Mouse (Mus musculus) heart, postnatal 14 days (tissue): Measurements from ENCODE around the gene Flrt1. TPM values are rescaled to one million over a fixed set of nuclear protein-coding genes. Genes with fewer than 3 reads are reported as not detected.

Source experiments
- DNase-seq, 2 experiments: peaks; one replicate each; pipeline ENCODE4 v3.0.0; 2021 to 2022
- intact Hi-C: fragments of 180-260 bp; cut with DNase I; formaldehyde crosslinking; loops from one replicate; pipeline ENCODE4 v1.15.1; 2025
- total RNA-seq, 2 experiments: library from RNA; stranded (reverse); gene quantifications; 2 replicates each; pipeline ENCODE4 v1.2.3; 2021

The Flrt1 gene
- total RNA-seq, 2 experiments from 2014 or later = 0.98 to 1.0 TPM

DNA sequence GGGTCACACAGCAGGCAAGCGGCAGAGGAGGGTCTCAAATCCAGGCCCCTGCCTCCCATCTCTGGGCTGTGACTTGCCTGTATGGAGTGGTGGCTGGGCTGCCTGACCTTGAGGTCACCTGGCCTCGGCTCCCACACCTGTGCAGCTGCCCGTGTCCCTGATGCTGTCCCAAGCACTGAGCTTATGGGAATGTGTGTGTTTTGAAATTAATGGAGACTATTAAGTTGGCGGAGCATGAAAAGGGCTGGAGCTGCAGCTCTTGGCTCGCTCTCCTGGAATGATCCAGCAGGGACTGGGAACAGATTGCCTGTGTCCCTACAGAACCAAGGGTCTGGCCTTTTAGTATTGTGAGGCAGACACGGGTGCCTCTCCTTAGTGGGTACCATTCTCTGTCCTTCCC, 33.3 kb downstream of the Flrt1 start:
- intact Hi-C loops = no loop called here

DNA sequence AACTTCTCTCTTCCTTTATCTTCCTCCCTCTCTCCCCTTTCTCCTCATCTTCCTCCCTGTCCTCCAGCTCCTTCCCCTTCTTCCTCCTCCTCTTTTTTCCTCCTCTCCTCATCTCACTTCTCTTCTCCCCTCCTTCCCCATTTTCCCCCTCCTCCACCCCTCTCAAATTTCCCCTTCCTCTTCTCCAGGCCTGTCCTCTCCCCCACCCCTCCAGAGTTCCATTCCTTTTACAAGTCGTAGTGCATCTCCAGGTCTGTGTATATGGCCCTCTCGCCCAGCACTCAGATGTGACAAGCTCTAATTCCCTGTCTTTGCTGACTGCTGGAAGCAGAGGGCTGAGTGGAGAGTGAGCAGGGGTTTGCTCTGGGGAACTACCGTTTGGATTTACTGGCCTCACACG, 34.8 kb downstream of the Flrt1 start:
- DNase-seq = no peak
- intact Hi-C loops = no loop called here

More for the DNA sequence above, 33.3 kb downstream of the Flrt1 start:
- no peak for DNase-seq

DNA sequence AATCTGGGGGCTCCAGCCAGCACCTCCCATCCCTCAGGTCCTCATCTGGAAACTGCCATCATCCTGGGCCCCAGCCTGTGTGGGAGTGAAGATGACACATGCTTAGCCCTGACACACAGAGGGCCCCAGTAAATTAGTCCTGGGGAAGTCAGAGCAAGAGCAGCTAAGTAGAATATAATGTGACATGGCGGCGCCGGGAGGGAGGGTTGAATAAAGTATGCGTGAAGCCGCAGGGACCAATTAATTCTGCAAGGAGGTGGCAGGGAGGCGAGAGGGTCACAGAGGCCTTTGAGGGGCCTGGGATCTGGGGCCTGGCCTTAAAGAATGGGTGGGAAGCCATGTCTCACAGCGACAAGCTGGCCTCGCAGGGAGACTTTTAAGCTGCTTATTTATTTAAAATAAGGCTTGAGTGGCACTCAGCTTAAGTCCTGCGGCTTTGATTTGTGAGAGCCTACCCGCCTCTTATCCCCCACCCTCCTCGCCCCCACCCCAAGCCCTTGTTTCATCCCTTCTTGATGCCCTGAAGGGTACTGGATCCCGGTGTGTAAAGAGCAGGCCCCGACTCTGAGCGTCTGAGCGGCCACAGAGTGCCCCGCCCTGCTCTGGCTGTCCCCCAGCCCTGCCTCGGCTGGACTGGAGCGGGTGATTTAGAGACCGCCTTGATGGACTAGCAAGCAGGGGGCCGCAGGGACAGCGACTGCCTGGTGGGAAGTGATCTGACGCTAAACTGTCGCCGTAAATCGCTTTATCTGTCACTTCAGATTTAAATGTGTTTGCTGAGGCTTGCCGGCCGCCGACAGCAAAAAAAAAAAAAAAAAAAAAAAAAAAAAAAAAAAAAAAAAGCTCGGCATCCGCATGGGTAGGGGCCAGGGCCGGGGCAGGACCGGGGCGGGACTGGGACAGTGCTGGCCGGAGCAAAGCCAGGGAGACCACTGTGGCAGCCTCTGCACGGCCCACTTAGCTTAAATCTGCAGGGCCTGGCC, 35.5 kb downstream of the Flrt1 start:
- peak; percentile 51 to 57 for DNase-seq
- intact Hi-C loops = loop anchor here (5.0 to 10.0 kb wide), 3 partner anchors 32 to 365 kb away; partner anchors contain the start of gene Mark2

DNA sequence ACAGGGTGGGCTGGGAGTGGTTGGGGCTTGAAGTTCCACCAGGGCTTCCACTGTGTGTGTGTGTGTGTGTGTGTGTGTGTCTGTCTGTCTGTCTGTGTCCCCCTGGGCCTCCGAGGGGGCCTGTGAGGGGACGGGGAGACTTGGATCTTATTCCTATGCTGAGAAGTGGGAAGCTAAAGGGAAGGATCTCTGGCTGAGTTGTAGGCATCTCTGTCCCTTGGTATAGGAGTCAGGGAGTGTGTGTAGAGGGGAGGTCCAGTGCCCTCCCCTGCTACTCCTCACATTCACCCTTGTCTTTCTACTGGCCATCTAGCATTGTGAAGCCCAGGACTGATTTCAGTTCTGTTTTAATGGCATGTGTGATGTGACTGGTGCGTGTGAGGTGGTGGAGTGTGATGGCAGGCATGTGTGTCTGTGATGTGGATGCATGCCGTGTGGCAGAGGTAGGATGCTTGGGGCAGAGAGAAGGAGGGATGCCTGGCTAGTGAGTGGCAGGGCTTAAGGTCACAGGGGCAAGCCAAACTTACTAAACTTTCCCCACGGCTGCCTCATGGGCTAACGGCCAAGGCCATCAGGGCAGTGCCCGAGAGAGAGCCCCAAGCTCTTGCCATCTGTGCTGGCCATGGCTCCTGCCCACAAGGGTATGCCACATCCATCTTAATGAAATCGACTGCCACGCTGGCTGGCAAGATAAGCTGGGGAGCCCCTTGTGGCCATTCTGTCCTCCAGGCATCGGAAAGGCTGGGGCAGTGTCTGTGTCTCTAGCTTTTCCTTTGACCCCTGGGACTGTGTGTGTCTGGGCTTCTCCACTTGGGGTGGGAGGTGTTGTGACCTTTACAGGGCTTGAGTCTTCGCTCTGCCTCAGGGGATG, 36.6 kb downstream of the Flrt1 start:
- intact Hi-C loops = loop anchor here (1.0 to 10.0 kb wide), 5 partner anchors 33 to 366 kb away; partner anchors contain the start of gene Mark2
- no peak for DNase-seq

DNA sequence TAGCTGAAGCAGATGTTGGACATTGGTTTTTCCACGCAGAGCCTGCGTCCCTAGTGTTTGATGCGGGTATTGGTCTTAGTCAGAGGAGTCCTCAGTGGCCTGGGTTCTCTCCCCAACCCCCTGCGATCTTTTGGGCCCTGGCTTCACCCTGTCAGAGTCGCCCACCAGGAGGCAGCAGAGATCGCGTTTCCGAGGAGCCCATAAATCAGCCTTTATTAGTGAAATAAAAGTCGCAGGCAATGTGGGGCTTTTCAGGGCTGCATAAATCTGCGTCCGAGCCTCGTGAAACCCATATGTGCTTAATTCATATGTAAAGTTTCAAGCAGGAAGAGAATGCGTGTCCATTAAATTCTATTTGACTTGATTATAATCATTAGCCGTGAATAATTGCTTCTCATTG, 37.4 kb downstream of the Flrt1 start:
- peak; percentile 86 to 92 for DNase-seq
- intact Hi-C loops = loop anchor here (1.0 to 10.0 kb wide), 5 partner anchors 34 to 367 kb away; partner anchors contain the start of gene Mark2

DNA sequence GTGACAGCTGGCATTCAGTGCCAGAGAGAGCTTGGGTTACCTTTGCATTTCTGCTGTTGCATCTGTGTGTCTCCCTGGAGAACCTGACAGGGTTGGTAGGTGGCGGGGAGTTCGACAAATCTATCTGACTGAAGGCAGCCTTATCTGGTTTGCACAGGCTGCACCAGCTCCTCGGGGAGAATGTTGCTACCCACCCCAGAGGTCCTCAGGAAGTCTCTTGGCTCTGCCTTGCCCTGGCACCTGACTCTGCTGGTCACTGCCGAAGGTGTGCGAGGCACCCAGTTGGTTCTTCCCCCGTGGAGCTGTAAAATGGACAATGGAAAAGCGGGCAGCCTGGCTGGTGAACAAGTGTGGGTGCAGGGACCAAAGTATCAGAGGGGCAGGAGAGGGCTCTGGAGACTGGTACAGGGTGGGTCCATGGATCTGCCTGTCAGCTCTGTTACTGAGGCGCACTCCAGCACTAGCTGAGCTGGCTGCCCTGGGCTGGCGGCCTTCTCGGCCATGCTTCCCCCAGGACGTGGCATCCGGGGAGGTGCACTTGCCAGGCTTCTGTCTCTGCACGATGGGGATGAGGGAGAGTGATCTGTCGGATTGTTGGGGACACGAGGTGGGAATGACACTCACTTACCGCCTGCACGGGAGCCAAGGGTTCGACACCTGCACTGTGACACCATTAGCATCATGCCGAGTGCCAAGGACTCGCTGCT, 38.0 kb downstream of the Flrt1 start:
- DNase-seq = no peak
- intact Hi-C loops = loop anchor here (1.0 to 10.0 kb wide), 5 partner anchors 35 to 367 kb away; partner anchors contain the start of gene Mark2

DNA sequence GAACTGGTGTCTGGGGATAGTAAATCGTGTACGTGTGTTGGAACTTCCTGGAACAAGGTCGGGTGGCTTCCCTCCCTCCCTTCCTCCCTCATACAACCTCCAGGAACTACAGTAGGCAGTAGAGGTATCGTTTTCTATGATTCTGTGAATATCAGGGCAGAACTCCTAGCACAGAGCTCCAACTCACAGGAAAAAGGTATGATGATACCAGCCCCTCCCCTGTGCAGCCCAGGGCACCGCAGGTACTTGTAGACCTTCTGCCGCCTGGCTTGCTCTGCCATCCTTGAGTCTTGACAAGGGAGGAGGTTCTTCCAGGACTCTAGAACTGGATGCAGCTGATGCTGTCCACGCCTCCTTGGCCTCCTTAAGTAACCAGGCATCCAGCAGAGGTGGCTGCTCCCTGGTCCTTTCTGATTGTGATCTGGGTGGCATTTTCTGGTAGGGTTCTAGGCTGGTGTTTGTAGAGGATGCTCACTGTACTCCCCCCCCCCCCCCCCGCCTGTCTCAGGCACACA, 38.6 kb downstream of the Flrt1 start:
- no peak for DNase-seq
- intact Hi-C loops = loop anchor here (5.0 to 10.0 kb wide), 3 partner anchors 35 to 368 kb away; partner anchors contain the start of gene Mark2

DNA sequence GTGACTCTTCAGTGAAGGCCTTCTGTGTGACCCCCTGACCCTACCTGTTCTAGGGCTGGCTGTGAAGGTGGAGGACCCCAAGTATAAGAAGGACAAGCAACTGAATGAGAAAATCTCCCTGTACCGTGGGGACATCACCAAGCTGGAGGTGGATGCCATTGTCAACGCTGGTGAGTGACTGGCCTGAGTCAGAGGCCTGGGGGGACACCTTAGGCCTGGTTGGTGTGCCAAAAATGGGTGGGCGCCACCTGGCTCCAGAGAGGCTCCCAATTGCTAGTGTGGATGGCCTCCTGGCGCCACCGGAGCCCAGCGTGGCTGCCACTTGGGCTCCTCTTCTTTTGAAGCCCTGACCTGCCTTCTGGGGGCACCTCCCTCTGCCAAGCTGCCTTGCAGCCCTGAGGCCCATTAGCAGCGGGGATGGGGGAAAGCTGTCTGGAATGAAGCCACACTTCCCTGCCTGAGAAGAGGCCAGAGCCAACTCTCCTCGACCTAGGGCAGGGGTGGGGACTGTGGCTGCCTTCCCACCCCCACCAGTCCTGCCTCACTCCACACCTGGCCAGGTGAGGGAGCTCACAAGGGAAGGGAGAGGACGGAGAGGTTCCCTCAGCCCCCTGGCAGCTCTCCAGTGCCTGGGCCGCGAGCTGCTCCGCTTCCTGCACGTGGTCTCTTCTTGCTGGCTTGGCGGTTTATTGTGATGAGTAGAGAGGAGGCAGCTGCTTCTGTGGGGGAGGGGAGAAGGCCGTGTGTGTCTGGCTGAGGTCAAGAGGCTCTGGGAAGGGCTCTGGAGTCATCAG, 39.3 kb downstream of the Flrt1 start:
- peak; percentile 35 to 58 for DNase-seq
- intact Hi-C loops = loop anchor here (5.0 to 10.0 kb wide), 3 partner anchors 36 to 369 kb away; partner anchors contain the start of gene Mark2

DNA sequence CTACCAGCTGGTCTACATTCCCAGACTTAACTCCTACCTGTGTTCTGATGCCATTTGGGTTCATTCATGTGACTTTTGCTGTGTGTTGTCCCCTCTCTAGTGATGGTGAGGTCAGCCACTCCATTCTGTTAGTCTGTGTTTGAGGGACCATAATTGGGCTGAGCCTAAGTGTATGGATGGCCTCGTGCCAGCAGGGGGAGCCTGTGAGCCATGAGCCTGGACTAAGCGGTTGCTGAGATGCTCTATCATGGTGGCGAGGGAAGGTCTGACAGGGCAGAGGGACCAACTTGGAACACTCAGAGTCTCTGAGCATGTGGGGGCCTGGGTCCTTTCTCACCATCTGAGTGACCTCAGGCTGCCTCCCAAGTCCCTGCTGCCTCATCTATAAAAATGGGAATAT, 41.0 kb downstream of the Flrt1 start:
- DNase-seq = peak; percentile 85 to 91
- intact Hi-C loops = loop anchor here (10.0 kb wide), 2 partner anchors 280 to 370 kb away; partner anchors contain the start of gene Mark2

DNA sequence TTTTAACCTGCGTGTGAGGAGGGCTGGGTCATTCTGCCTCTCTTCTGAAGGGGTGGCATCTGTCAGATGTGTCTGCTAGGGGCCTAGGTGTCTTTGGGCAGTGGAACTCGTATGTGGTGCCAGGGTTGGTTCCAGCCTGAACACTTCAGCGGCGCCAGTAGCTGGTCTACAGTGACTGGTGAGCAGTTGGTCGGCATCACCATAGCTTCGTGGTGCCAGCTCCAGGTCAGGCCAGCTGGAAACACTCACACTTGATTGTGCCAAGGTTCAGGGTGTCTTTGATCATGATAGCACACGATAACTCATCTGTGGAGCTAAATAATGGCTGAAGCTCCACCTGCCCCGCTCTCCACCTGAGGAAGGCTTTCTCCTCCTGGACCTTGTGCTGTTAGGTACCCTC, 42.6 kb downstream of the Flrt1 start:
- intact Hi-C loops = loop anchor here (10.0 kb wide), 2 partner anchors 282 to 372 kb away; partner anchors contain the start of gene Mark2
- no peak for DNase-seq

DNA sequence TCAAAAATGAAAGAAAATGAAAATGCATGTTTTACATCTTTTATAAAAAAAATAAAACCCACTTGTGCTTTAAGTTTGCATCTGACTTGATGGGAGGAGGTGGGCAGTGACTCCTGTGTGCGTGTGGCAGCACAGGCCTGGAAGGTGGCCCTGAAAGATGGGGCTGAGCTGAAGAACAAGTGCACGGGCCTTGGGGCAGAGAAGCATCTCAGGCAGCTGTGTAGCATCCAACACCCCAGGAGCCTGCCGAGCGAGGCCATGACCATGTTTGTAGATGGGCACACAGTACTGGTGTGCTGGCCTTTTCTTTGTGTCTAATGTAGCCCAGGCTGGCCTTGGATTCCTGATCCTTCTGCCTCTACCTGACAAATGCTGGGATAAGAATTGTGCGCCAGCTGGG, 43.4 kb downstream of the Flrt1 start:
- intact Hi-C loops = loop anchor here (10.0 kb wide), 2 partner anchors 283 to 373 kb away; partner anchors contain the start of gene Mark2
- no peak for DNase-seq

DNA sequence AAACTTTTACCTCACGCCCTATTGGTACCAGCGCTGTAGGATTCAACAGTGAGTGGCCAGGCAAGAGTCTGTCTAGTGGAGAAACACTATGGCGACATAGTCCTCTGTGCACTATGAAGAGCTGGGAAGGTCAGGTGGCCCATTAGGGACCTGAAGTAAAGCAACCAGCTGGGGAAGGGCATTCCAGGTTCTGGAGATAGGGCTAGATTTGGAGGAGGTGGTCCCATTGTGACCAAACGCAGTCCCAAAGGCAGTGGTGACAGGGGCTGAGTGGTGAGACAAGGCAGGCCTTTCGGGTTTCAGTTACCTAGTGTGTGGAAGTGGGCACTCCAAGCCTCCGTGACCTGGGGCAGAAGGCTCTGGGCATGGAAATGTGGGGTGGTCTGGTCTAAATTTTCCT, 47.0 kb downstream of the Flrt1 start:
- intact Hi-C loops = no loop called here
- DNase-seq = no peak

DNA sequence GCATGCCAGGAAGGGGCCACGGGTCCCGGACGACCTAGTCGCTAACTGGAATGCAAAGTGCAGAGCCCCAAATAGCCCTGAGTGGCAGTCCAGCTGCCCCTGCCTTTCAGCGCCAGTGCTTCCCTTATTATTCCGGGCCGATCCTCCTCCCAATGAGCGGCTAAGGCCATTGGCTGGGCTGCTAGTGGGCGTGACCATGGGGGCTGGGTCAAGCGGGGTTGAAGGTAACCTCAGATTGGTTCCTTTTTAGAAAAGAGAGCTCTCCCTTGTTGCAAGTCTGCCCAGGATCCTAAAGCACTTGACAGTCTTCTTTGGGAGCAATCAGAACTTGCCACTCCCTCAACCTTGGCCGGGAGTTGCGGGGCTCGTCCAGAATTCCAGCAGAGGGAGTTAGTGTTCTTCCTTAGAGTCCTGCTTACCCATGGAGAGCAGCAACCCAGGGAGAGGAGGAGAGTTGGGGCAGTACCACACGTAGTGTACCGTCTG, 47.8 kb downstream of the Flrt1 start:
- DNase-seq = peak; percentile 79 to 89
- intact Hi-C loops = no loop called here

DNA sequence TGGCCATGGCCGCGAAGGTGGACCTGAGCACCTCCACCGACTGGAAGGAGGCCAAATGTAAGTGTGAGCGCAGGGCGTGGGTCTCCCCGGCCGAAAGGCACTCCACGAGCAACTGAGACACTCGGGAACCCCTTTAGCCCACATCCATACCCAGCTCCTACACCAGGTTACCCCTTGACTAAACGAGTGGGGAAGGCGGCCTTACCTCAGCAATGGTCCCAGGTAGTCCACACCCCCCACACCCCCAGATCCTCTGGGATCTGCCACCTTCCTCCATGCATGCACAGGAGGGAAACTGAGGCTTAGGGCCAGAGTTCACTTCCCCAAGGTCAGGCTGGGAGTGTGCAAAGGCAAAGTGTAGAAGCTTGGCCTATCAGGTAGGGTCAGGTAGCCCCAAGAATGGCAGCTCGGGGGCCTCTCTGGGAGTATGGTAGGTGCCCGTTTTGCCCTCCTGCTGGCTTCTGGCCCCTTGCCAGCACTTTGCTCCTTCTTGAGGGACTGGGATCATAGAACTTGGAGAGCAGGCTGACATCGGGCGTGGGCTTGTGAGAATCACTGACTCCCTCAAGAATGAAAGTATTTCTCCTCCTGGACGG, 48.3 kb downstream of the Flrt1 start:
- intact Hi-C loops = no loop called here
- DNase-seq = peak in 1 of 2 experiments; percentile 65

DNA sequence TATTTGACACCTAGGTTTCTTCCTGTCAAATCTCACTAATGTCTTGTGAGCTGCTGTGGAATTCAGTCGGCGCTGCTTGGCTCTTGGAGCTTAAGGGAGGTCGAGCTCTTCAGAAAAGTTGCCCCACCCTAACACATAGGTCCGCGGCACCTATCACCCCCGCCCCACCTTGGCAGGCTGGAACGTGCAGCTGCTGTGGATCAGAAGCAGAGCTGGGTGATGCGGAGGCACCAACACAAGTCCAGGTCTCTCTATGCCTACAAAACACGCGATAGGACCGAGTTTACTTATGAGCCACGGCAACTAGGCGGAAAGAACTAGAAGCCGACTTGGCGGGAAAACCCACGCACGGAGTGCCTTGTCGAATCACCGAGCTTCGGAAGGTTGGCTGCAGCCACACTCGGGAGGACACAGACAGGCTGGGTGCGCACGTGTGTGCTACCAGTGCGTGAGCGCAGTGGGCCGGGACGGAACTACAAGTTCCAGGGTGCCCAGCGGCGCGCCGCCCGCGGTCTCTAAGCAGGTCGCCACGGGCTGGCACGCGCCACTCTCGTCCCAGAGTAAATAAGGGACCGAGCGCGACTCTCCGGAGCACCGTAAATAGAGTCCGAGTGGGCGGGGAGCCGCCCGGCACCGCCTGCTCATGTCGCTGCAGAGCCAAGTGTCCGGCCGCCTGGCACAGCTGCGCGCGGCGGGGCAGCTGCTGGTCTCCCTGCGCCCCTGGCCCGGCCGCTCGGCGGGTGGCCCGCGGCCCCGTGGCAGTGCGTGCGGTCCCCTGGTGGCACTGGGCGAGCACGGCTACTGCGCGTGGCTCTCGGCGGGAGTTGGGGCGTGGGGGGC, 49.1 kb downstream of the Flrt1 start, which contains the start of gene Macrod1:
Gene Macrod1, plus strand, starts transcription at position 563 of the 840 bp plus-strand sequence.
- DNase-seq = peak; percentile 81 to 82
- intact Hi-C loops = no loop called here

DNA sequence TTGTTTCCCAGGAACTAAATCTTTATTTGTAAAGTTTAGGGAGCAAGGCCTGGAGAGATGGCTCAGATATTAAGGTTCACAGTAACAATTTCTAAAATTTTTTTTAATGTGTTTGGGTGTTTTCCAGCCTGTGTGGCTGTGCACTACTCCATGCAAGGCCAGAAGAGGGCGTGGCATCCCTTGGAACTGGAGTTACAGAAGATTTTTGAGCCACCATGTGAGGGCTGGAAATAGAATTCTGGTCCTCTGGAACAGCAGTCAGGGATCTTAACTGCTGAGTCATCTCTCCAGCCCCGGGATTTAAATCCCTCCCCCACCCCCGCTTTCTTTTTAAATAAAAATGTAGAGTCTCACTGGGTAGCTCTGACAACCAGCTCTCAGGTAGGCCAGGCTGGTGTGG, 50.4 kb downstream of the Flrt1 start:
- intact Hi-C loops = no loop called here
- peak in 1 of 2 experiments; percentile 47 for DNase-seq

DNA sequence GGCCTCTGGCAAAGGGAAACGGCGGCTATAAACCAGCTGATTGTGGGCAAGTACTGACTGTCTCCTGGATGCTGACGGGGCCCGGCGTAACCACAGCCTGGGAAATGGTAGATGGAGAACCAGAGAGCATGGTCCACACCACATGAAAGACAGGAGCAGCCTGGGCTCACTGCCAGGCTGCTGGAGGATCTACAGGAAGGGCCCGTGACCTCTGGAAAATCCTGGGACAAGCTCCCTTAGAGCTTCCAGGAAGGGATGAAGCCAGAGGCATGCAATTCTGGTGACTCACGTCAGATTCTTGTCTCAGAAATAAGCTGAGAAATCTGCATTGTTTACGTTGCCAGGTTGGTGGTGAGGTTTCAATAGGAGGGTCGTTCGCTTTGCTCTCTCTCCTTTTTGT, 50.8 kb downstream of the Flrt1 start:
- intact Hi-C loops = no loop called here
- DNase-seq = peak in 1 of 2 experiments; percentile 47
